Mouse (Mus musculus): ENCODE measurements at regions not wholly inside any gene's neighbourhood (a gene's known extent, or its start where the extent isn't known, plus 50 kb on each side); places are given as distances from the start of the nearest gene placed in this dataset.

DNA sequence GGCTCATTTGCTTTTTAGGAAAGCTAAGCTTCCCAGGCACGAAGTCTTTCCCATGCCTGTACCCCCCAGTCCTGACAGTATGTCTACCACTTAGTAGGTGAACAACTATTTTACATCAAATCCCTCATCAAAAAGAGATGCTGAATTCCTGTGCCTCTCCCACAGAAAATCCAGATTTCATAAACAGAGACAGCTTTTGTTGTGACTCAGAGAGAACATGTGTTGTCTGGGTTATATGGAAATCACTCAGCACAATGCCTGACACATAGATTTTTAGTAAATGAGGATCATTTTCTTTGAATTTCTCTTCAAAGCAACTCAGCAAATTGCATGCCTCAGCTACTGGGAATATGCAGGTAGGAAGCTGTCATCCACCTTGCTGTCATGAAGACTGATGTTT, 193.5 kb downstream of the Usp46 start:
- Histone ChIP-seq H3K9me3 (ENCODE audit: control insufficient read depth, low read length) (no peaks in the 10 kb centered on the region), H3K4me2 (ENCODE audit: low read depth) (no peak overlapping the region), H3K4me1 (ENCODE audit: control insufficient read depth, insufficient read depth, low read length) (no peaks in the 10 kb centered on the region), H3K27ac (ENCODE audit: low read depth, low read length) (no peak overlapping the region), H3K36me3 (ENCODE audit: control insufficient read depth, insufficient read depth, low read length) (no peaks in the 10 kb centered on the region), H3K9ac (ENCODE audit: low read length) (no peak overlapping the region), H3K27me3 (ENCODE audit: control insufficient read depth, insufficient read depth, low read length) (no peaks in the 10 kb centered on the region), H3K4me3 (ENCODE audit: low read depth, low read length) (no peak overlapping the region)
- ATAC-seq (ENCODE audit: insufficient read depth, low FRiP score, low TSS enrichment) (no peak), DNase-seq (ENCODE audit: low spot score) (no peak)
- WGBS: 89% methylated on average over 1 of the region's 1 CpGs

- ATAC-seq (ENCODE audit: insufficient read depth, low FRiP score, low TSS enrichment) (no peak), DNase-seq (ENCODE audit: low spot score) (no peak)
- Histone ChIP-seq H3K27me3 (ENCODE audit: control insufficient read depth, insufficient read depth, low read length) (no peaks in the 10 kb centered on the region), H3K27ac (ENCODE audit: low read depth, low read length) (no peak overlapping the region), H3K4me3 (ENCODE audit: low read depth, low read length) (no peak overlapping the region), H3K9ac (ENCODE audit: low read length) (no peak overlapping the region), H3K9me3 (ENCODE audit: control insufficient read depth, low read length) (no peaks in the 10 kb centered on the region), H3K4me1 (ENCODE audit: control insufficient read depth, insufficient read depth, low read length) (no peaks in the 10 kb centered on the region), H3K36me3 (ENCODE audit: control insufficient read depth, insufficient read depth, low read length) (no peaks in the 10 kb centered on the region), H3K4me2 (ENCODE audit: low read depth) (no peak overlapping the region)
- WGBS: 82% methylated on average over 3 of the region's 3 CpGs
Observed at GRCm38 (mm10) chr5:73875847-73876246, 192.4 kb downstream of the Usp46 start.

- no peak overlapping the region for H3K4me3 ChIP-seq (ENCODE audit: low read depth, low read length)
- H3K9me3 ChIP-seq (ENCODE audit: control insufficient read depth, low read length): no peaks in the 10 kb centered on the region
- H3K36me3 ChIP-seq (ENCODE audit: control insufficient read depth, insufficient read depth, low read length): no peaks in the 10 kb centered on the region
- no peak overlapping the region for H3K9ac ChIP-seq (ENCODE audit: low read length)
- no peak for ATAC-seq (ENCODE audit: insufficient read depth, low FRiP score, low TSS enrichment)
- no peak overlapping the region for H3K4me2 ChIP-seq (ENCODE audit: low read depth)
- 75% methylated on average over 3 of the region's 3 CpGs for WGBS
- peaks cover 5% of the 10 kb centered on the region for H3K4me1 ChIP-seq (ENCODE audit: control insufficient read depth, insufficient read depth, low read length)
- H3K27me3 ChIP-seq (ENCODE audit: control insufficient read depth, insufficient read depth, low read length): no peaks in the 10 kb centered on the region
- DNase-seq (ENCODE audit: low spot score): no peak
- no peak overlapping the region for H3K27ac ChIP-seq (ENCODE audit: low read depth, low read length)
Observed at GRCm38 (mm10) chr5:73880936-73881335, 187.3 kb downstream of the Usp46 start.

DNA sequence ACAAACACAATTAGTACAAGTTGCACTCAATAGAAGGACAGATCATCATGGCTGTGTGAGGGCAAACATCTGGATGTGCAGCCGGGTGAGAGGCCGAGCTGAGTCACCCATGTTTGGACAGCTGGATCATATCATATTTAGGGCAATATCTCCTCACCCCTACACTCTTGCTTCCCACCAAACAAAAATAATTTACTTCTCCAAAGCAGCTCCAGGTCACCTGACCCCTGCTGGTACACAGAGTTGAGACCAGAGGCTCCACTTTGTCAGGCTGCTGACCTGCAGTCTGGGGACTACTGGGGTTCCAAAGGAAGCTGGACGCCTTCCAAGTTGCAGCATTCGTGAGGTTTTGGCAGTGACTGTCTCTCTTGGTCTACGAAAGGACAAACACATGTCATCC, 186.3 kb downstream of the Usp46 start:
- H3K9ac ChIP-seq (ENCODE audit: low read length): no peak overlapping the region
- H3K4me2 ChIP-seq (ENCODE audit: low read depth): no peak overlapping the region
- H3K36me3 ChIP-seq (ENCODE audit: control insufficient read depth, insufficient read depth, low read length): no peaks in the 10 kb centered on the region
- no peaks in the 10 kb centered on the region for H3K9me3 ChIP-seq (ENCODE audit: control insufficient read depth, low read length)
- H3K27ac ChIP-seq (ENCODE audit: low read depth, low read length): no peak overlapping the region
- ATAC-seq (ENCODE audit: insufficient read depth, low FRiP score, low TSS enrichment): no peak
- H3K4me1 ChIP-seq (ENCODE audit: control insufficient read depth, insufficient read depth, low read length): peaks cover 5% of the 10 kb centered on the region
- DNase-seq (ENCODE audit: low spot score): peak; percentile 51
- WGBS: 46% methylated on average over 5 of the region's 5 CpGs
- no peak overlapping the region for H3K4me3 ChIP-seq (ENCODE audit: low read depth, low read length)
- no peaks in the 10 kb centered on the region for H3K27me3 ChIP-seq (ENCODE audit: control insufficient read depth, insufficient read depth, low read length)

GRCm38 (mm10) chr5:73884998-73885397, 183.2 kb downstream of the Usp46 start:
- WGBS: 29% methylated on average over 12 of the region's 12 CpGs
- peaks cover 5% of the 10 kb centered on the region for H3K4me1 ChIP-seq (ENCODE audit: control insufficient read depth, insufficient read depth, low read length)
- peak; percentile 58; the same call in 1 of the 2 replicates for ATAC-seq (ENCODE audit: insufficient read depth, low FRiP score, low TSS enrichment)
- no peak overlapping the region for H3K4me2 ChIP-seq (ENCODE audit: low read depth)
- no peak overlapping the region for H3K4me3 ChIP-seq (ENCODE audit: low read depth, low read length)
- H3K9me3 ChIP-seq (ENCODE audit: control insufficient read depth, low read length): no peaks in the 10 kb centered on the region
- H3K9ac ChIP-seq (ENCODE audit: low read length): no peak overlapping the region
- no peak overlapping the region for H3K27ac ChIP-seq (ENCODE audit: low read depth, low read length)
- H3K36me3 ChIP-seq (ENCODE audit: control insufficient read depth, insufficient read depth, low read length): no peaks in the 10 kb centered on the region
- H3K27me3 ChIP-seq (ENCODE audit: control insufficient read depth, insufficient read depth, low read length): no peaks in the 10 kb centered on the region
- DNase-seq (ENCODE audit: low spot score): peak; percentile 48

GRCm38 (mm10) chr5:73885691-73886090, 182.5 kb downstream of the Usp46 start:
- H3K27me3 ChIP-seq (ENCODE audit: control insufficient read depth, insufficient read depth, low read length): no peaks in the 10 kb centered on the region
- no peaks in the 10 kb centered on the region for H3K9me3 ChIP-seq (ENCODE audit: control insufficient read depth, low read length)
- WGBS: 96% methylated on average over 1 of the region's 1 CpGs
- H3K9ac ChIP-seq (ENCODE audit: low read length): no peak overlapping the region
- H3K4me1 ChIP-seq (ENCODE audit: control insufficient read depth, insufficient read depth, low read length): peaks cover 5% of the 10 kb centered on the region
- no peaks in the 10 kb centered on the region for H3K36me3 ChIP-seq (ENCODE audit: control insufficient read depth, insufficient read depth, low read length)
- no peak overlapping the region for H3K4me3 ChIP-seq (ENCODE audit: low read depth, low read length)
- DNase-seq (ENCODE audit: low spot score) (no peak), ATAC-seq (ENCODE audit: insufficient read depth, low FRiP score, low TSS enrichment) (no peak)
- no peak overlapping the region for H3K4me2 ChIP-seq (ENCODE audit: low read depth)
- H3K27ac ChIP-seq (ENCODE audit: low read depth, low read length): no peak overlapping the region

DNA sequence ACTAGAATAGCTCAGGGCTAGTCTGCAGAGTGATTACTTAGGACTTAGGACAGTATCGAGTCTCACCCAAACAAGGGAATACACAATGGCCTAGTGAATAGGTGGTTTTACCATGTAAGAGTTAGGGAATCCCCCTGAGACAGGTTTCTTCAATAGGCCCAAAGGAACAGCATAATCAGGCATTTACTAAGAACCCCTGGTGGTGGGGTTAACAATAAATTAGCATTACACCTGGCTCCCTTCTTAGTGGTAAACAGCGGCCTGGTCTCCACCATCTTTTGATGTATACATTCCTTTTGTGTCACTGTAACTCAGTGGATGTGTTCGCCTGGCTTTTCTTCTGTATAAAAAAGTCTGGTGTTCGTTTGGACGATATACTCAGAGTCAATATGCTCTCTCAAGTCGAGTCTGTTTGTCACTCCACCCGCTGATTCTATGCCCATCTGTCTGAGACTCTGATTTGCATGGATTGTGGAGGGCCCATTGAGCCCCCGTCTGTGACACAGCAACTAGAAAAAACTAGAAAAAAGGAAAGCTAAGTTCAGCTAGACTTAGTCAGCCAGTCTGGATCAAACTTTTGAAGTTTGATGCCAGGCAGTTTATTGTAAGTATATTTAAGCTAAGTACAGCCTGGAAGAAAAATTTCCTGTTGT, 180.8 kb downstream of the Usp46 start:
- no peak overlapping the region for H3K27ac ChIP-seq (ENCODE audit: low read depth, low read length)
- no peak overlapping the region for H3K9ac ChIP-seq (ENCODE audit: low read length)
- no peaks in the 10 kb centered on the region for H3K27me3 ChIP-seq (ENCODE audit: control insufficient read depth, insufficient read depth, low read length)
- no peaks in the 10 kb centered on the region for H3K9me3 ChIP-seq (ENCODE audit: control insufficient read depth, low read length)
- H3K4me3 ChIP-seq (ENCODE audit: low read depth, low read length): no peak overlapping the region
- no peak overlapping the region for H3K4me2 ChIP-seq (ENCODE audit: low read depth)
- H3K4me1 ChIP-seq (ENCODE audit: control insufficient read depth, insufficient read depth, low read length): peaks cover 5% of the 10 kb centered on the region
- DNase-seq (ENCODE audit: low spot score): no peak
- H3K36me3 ChIP-seq (ENCODE audit: control insufficient read depth, insufficient read depth, low read length): no peaks in the 10 kb centered on the region
- 82% methylated on average over 8 of the region's 8 CpGs for WGBS
- no peak for ATAC-seq (ENCODE audit: insufficient read depth, low FRiP score, low TSS enrichment)

GRCm38 (mm10) chr5:73888391-73888790, 179.8 kb downstream of the Usp46 start:
- Histone ChIP-seq H3K27ac (ENCODE audit: low read depth, low read length) (no peak overlapping the region), H3K4me2 (ENCODE audit: low read depth) (no peak overlapping the region), H3K4me1 (ENCODE audit: control insufficient read depth, insufficient read depth, low read length) (peaks cover 5% of the 10 kb centered on the region), H3K36me3 (ENCODE audit: control insufficient read depth, insufficient read depth, low read length) (no peaks in the 10 kb centered on the region), H3K9me3 (ENCODE audit: control insufficient read depth, low read length) (no peaks in the 10 kb centered on the region), H3K9ac (ENCODE audit: low read length) (no peak overlapping the region), H3K27me3 (ENCODE audit: control insufficient read depth, insufficient read depth, low read length) (no peaks in the 10 kb centered on the region), H3K4me3 (ENCODE audit: low read depth, low read length) (no peak overlapping the region)
- WGBS: 47% methylated on average over 2 of the region's 2 CpGs
- ATAC-seq (ENCODE audit: insufficient read depth, low FRiP score, low TSS enrichment) (no peak), DNase-seq (ENCODE audit: low spot score) (no peak)

DNA sequence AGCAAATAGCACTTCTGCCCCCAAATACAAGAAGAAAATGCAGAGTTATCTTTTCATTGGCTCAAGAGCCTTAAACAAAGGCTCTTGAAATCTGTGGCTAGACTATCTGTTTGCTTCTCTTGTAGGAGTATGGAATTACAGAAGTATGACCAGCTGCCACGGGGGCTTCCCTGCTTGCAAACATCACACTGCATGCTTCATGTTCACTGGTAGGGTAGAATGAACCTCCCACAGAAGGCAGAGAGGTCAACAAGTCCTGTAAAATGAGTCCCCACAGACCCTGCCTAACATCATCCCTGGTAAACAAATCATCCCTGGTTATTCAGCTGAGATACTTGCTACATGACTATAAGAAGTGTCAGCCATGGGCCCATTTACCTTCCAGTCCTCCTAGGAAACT, 178.9 kb downstream of the Usp46 start:
- no peak overlapping the region for H3K4me3 ChIP-seq (ENCODE audit: low read depth, low read length)
- 55% methylated on average over 1 of the region's 1 CpGs for WGBS
- H3K36me3 ChIP-seq (ENCODE audit: control insufficient read depth, insufficient read depth, low read length): no peaks in the 10 kb centered on the region
- DNase-seq (ENCODE audit: low spot score): no peak
- H3K9me3 ChIP-seq (ENCODE audit: control insufficient read depth, low read length): peaks cover 2% of the 10 kb centered on the region; the same call in 1 of the 2 replicates
- ATAC-seq (ENCODE audit: insufficient read depth, low FRiP score, low TSS enrichment): no peak
- no peak overlapping the region for H3K4me2 ChIP-seq (ENCODE audit: low read depth)
- no peak overlapping the region for H3K27ac ChIP-seq (ENCODE audit: low read depth, low read length)
- H3K9ac ChIP-seq (ENCODE audit: low read length): no peak overlapping the region
- H3K4me1 ChIP-seq (ENCODE audit: control insufficient read depth, insufficient read depth, low read length): peaks cover 5% of the 10 kb centered on the region
- no peaks in the 10 kb centered on the region for H3K27me3 ChIP-seq (ENCODE audit: control insufficient read depth, insufficient read depth, low read length)

Measured in neural tube, embryonic 11.5 days (tissue).